Mouse (Mus musculus) forebrain, embryonic 12.5 days (tissue): ENCODE measurements around the gene Zscan20. TPM values are rescaled to one million over a fixed set of nuclear protein-coding genes. Genes with fewer than 3 reads are reported as not detected.
"Not testable (repeated sequence)": the region's sequence is repeated elsewhere in the genome, so short reads cannot be mapped to it uniquely, and the experiment has no call there.

Experiments used
- ATAC-seq: fragments of 200-750 bp; cut with Nextera tagmentation; 2 replicates; pipeline ENCODE4 v1.8.0; 2017; ENCODE audit warnings: moderate TSS enrichment; ENCODE audit not compliant: low FRiP score
- H3K27ac ChIP-seq: fragments of 300-500 bp; sonication (generic); 2 replicates; pipeline ENCODE4 v1.5.1; 2016; ENCODE audit warnings: mild to moderate bottlenecking
- H3K27me3 ChIP-seq: fragments of 300-500 bp; sonication (generic); 2 replicates; pipeline ENCODE4 v1.6.1; 2016; ENCODE audit warnings: mild to moderate bottlenecking
- H3K36me3 ChIP-seq: fragments of 300-500 bp; sonication (generic); replicated peaks from 2 replicates; pipeline ENCODE4 v1.6.1; 2016; ENCODE audit warnings: mild to moderate bottlenecking
- H3K4me1 ChIP-seq: fragments of 300-500 bp; sonication (generic); 2 replicates; pipeline ENCODE4 v1.6.1; 2016
- H3K4me2 ChIP-seq: fragments of 300-500 bp; sonication (generic); 2 replicates; pipeline ENCODE4 v1.6.1; 2016; ENCODE audit warnings: mild to moderate bottlenecking, moderate library complexity
- H3K4me3 ChIP-seq: fragments of 300-500 bp; sonication (generic); replicated peaks from 2 replicates; pipeline ENCODE4 v1.5.1; 2016; ENCODE audit warnings: mild to moderate bottlenecking
- H3K9ac ChIP-seq: fragments of 300-500 bp; sonication (generic); 2 replicates; pipeline ENCODE4 v1.6.1; 2016; ENCODE audit warnings: mild to moderate bottlenecking
- H3K9me3 ChIP-seq: fragments of 300-500 bp; sonication (generic); 2 replicates; pipeline ENCODE4 v1.6.1; 2016
- WGBS: fragments of 180-500 bp; shearing (Covaris S2); methylation state at CpG from one replicate; pipeline ENCODE4 v1.1.7; 2016; 5-methylcytosine and 5-hydroxymethylcytosine counted together
- polyA plus RNA-seq: library from polyadenylated mRNA; unstranded; fragments of >200 nt; fragmentation: Nextera tagmentation; extraction: Ambion mirVana; gene quantifications from 2 replicates; pipeline ENCODE4 v1.2.1, GENCODE M21; 2016

The Zscan20 gene
- polyA plus RNA-seq, 1 experiment from 2014 or later = 8.3 TPM

GRCm38 (mm10) chr4:128607661-128608060 lies 2.2 kb downstream of the Zscan20 start:
- ATAC-seq = no peak
- Histone ChIP-seq H3K27ac (no peak overlapping the region), H3K27me3 (no peaks in the 10 kb centered on the region), H3K36me3 (peaks cover 21% of the 10 kb centered on the region), H3K9ac (no peak overlapping the region), H3K4me2 (no peak overlapping the region), H3K4me1 (peaks cover 13% of the 10 kb centered on the region), H3K4me3 (no peak overlapping the region), H3K9me3 (no peaks in the 10 kb centered on the region)
- 86% methylated on average over 11 of the region's 11 CpGs for WGBS

- H3K4me3 ChIP-seq = no peak overlapping the region
- H3K4me2 ChIP-seq = no peak overlapping the region
- no peaks in the 10 kb centered on the region for H3K9me3 ChIP-seq
- H3K27me3 ChIP-seq = no peaks in the 10 kb centered on the region
- H3K36me3 ChIP-seq = peaks cover 29% of the 10 kb centered on the region
- no peak for ATAC-seq
- 97% methylated on average over 7 of the region's 7 CpGs for WGBS
- H3K9ac ChIP-seq = no peak overlapping the region
- no peak overlapping the region for H3K27ac ChIP-seq
- peaks cover 13% of the 10 kb centered on the region for H3K4me1 ChIP-seq
Observed at GRCm38 (mm10) chr4:128606586-128606985, 3.3 kb downstream of the Zscan20 start.

GRCm38 (mm10) chr4:128597801-128598560 lies 11.9 kb downstream of the Zscan20 start:
- no peaks in the 10 kb centered on the region for H3K4me1 ChIP-seq
- WGBS = 91% methylated on average over 12 of the region's 12 CpGs
- H3K27ac ChIP-seq = no peak overlapping the region
- no peak overlapping the region for H3K9ac ChIP-seq
- H3K4me2 ChIP-seq = no peak overlapping the region
- H3K4me3 ChIP-seq = no peak overlapping the region
- H3K27me3 ChIP-seq = no peaks in the 10 kb centered on the region
- no peaks in the 10 kb centered on the region for H3K9me3 ChIP-seq
- no peak for ATAC-seq
- H3K36me3 ChIP-seq = peaks cover 27% of the 10 kb centered on the region

- Histone ChIP-seq H3K9me3 (no peaks in the 10 kb centered on the region), H3K27ac (no peak overlapping the region), H3K4me1 (no peaks in the 10 kb centered on the region), H3K4me3 (no peak overlapping the region), H3K36me3 (peaks cover 33% of the 10 kb centered on the region), H3K4me2 (no peak overlapping the region), H3K27me3 (no peaks in the 10 kb centered on the region), H3K9ac (no peak overlapping the region)
- ATAC-seq = no peak
- 98% methylated on average over 5 of the region's 5 CpGs for WGBS
Observed at GRCm38 (mm10) chr4:128594062-128594461, 15.8 kb downstream of the Zscan20 start.

DNA sequence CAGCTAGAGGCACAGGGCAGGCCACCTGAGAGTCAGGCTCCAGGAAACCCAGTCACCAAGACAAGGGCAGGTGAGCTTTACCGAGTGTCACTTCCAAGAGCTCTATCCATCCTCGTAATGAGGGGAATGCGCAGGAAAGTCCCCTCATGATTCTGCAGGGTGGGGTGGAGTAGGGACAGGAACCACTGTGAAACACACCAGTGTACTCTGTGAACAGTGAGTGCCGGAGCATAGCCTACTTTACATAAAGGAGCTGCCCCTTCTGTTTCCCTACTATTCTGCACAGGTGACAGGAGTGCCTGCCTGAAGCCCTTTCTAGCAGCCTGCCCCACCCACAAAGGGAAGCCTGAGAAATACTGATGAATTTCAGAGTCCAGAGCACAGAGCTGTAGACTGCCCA lies 16.6 kb downstream of the Zscan20 start:
- Histone ChIP-seq H3K4me2 (no peak overlapping the region), H3K27ac (no peak overlapping the region), H3K4me3 (no peak overlapping the region), H3K4me1 (no peaks in the 10 kb centered on the region), H3K9me3 (no peaks in the 10 kb centered on the region), H3K27me3 (no peaks in the 10 kb centered on the region), H3K36me3 (peaks cover 38% of the 10 kb centered on the region), H3K9ac (no peak overlapping the region)
- 94% methylated on average over 4 of the region's 4 CpGs for WGBS
- ATAC-seq = no peak

DNA sequence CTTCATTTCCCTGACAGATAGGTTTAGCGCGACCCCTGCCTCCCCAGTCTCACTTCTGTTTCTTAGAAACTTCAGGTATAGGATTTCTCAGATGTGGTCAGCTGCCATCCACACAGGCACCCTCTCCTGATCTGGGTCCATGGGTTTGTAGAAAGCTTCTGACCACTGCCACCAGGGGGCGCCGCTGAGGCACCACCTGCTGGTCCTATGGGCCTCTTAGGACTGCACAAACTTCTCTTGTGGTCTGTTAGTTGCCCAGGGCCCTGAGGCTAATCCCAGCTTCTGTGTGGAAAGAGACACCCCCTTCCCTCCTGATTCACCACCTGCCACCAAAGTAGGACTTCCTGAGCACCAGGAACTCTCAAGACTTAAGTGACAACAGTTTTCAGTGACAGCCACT lies 30.7 kb downstream of the Zscan20 start:
- no peak for ATAC-seq
- H3K4me3 ChIP-seq = no peak overlapping the region
- no peak overlapping the region for H3K27ac ChIP-seq
- H3K4me2 ChIP-seq = no peak overlapping the region
- H3K27me3 ChIP-seq = no peaks in the 10 kb centered on the region
- WGBS = 60% methylated on average over 4 of the region's 4 CpGs
- H3K9me3 ChIP-seq = peaks cover 40% of the 10 kb centered on the region
- H3K9ac ChIP-seq = no peak overlapping the region
- H3K4me1 ChIP-seq = no peaks in the 10 kb centered on the region
- H3K36me3 ChIP-seq = peaks cover 65% of the 10 kb centered on the region

DNA sequence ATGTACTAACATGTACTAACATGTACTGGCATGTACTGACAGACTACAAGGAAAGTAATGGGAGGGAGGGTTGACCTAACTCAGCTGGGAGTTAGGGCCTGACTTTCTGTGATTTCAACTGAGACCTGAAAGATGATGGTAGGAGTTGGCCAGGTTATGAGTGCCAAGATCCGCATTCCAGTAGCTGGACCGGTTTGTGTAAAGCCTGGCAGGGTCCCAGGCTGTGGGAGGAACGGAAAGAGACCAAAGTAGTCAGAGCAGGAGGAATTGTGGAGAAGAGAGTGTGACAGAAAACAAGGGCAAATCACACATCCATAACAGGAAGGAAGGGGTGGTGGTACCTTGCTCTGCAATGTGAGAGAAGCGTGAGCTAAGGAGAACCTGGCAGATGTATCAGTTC lies 34.1 kb downstream of the Zscan20 start:
- Histone ChIP-seq H3K9ac (no peak overlapping the region), H3K9me3 (peaks cover 12% of the 10 kb centered on the region), H3K4me3 (no peak overlapping the region), H3K4me2 (no peak overlapping the region), H3K27me3 (no peaks in the 10 kb centered on the region), H3K36me3 (peaks cover 31% of the 10 kb centered on the region), H3K27ac (no peak overlapping the region), H3K4me1 (no peaks in the 10 kb centered on the region)
- no peak for ATAC-seq
- WGBS = 93% methylated on average over 4 of the region's 4 CpGs

DNA sequence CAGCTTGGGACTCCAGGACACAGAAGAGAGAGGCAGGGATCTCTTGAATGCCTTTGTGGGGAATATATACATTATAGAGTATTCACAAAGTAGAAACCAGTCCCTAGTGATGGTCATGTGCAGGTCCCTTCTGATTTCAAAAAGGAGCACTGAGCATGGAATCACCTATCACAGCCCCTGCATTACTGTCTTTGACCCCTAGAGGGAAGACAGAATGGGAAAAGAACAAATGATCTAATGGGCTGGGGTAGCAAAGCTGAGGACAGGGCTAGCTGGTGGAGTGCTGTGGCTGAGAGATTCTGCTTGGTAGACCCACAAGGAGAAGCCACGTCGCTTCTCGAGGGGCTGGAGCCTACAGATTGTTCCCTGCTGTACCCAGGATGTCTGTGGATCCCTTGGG lies 49.6 kb downstream of the Zscan20 start:
- H3K4me2 ChIP-seq = no peak overlapping the region
- no peak for ATAC-seq
- no peak overlapping the region for H3K27ac ChIP-seq
- H3K9ac ChIP-seq = no peak overlapping the region
- H3K4me1 ChIP-seq = no peaks in the 10 kb centered on the region
- 70% methylated on average over 3 of the region's 3 CpGs for WGBS
- no peaks in the 10 kb centered on the region for H3K27me3 ChIP-seq
- H3K4me3 ChIP-seq = no peak overlapping the region
- H3K36me3 ChIP-seq = no peaks in the 10 kb centered on the region
- no peaks in the 10 kb centered on the region for H3K9me3 ChIP-seq

DNA sequence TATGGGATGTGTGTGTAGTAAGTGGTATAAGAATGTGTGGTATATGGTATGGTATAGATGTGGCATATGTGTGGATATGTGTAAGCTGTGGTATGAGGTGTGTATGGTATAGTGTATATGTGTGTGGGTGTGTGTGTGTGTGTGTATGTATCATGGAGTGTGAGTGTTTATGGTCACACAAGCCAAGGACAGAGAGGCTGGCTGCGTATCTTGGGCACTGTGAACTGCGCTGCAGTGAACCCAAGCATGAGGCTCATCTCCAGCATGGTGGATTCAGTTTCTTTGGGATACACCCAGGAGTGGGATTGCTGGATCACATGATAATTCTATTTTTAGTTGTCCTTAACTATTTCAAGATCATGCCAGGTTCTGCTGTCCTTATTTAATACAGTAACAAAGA lies 55.7 kb downstream of the Zscan20 start:
- Histone ChIP-seq H3K27ac (no peak overlapping the region), H3K4me3 (no peak overlapping the region), H3K27me3 (no peaks in the 10 kb centered on the region), H3K4me1 (no peaks in the 10 kb centered on the region), H3K9ac (no peak overlapping the region), H3K36me3 (no peaks in the 10 kb centered on the region), H3K4me2 (no peak overlapping the region), H3K9me3 (no peaks in the 10 kb centered on the region)
- no peak for ATAC-seq
- WGBS = 94% methylated on average over 2 of the region's 2 CpGs

- no peak for ATAC-seq
- H3K9ac ChIP-seq = no peak overlapping the region
- no peak overlapping the region for H3K4me2 ChIP-seq
- H3K36me3 ChIP-seq = no peaks in the 10 kb centered on the region
- 89% methylated on average over 6 of the region's 6 CpGs for WGBS
- no peak overlapping the region for H3K27ac ChIP-seq
- no peak overlapping the region for H3K4me3 ChIP-seq
- H3K4me1 ChIP-seq = no peaks in the 10 kb centered on the region
- no peaks in the 10 kb centered on the region for H3K27me3 ChIP-seq
- H3K9me3 ChIP-seq = no peaks in the 10 kb centered on the region
Observed at GRCm38 (mm10) chr4:128550756-128551155, 59.1 kb downstream of the Zscan20 start.

DNA sequence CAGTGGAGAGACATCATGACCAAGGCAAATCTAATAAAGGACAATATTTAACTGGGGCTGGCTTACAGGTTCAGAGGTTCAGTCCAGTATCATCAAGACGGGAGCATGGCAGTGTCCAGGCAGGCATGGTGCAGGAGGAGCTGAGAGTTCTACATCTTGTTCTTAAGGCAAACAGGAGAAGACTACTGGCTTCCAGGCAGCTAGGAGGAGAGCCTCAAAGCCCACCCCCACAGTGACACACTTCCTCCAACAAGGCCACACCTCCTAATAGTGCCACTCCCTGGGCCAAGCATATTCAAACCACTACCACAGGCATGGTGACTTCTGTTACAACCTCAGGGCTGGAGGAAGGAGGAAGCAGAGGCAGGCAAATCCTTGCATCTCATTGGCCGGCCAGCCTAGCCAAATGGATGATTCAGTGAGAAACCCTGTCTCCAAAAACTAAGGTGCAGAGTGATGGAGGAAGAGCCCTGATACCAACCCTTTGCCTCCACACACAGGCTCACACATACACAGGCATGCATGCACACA lies 65.9 kb downstream of the Zscan20 start:
- not testable (repeated sequence) for H3K4me3 ChIP-seq, H3K4me1 ChIP-seq, ATAC-seq, H3K27me3 ChIP-seq, H3K9me3 ChIP-seq, H3K36me3 ChIP-seq, H3K4me2 ChIP-seq, H3K9ac ChIP-seq, H3K27ac ChIP-seq
- 78% methylated on average over 2 of the region's 2 CpGs for WGBS

- WGBS = 20% methylated on average over 2 of the region's 2 CpGs
- H3K27me3 ChIP-seq = no peaks in the 10 kb centered on the region
- H3K9me3 ChIP-seq = no peaks in the 10 kb centered on the region
- no peak overlapping the region for H3K27ac ChIP-seq
- H3K9ac ChIP-seq = no peak overlapping the region
- no peak overlapping the region for H3K4me3 ChIP-seq
- no peaks in the 10 kb centered on the region for H3K4me1 ChIP-seq
- no peaks in the 10 kb centered on the region for H3K36me3 ChIP-seq
- H3K4me2 ChIP-seq = no peak overlapping the region
- no peak for ATAC-seq
Observed at GRCm38 (mm10) chr4:128543378-128543777, 66.5 kb downstream of the Zscan20 start.
